Mouse (Mus musculus): ENCODE measurements at regions not wholly inside any gene's neighbourhood (a gene's known extent, or its start where the extent isn't known, plus 50 kb on each side); places are given as distances from the start of the nearest gene placed in this dataset.

DNA sequence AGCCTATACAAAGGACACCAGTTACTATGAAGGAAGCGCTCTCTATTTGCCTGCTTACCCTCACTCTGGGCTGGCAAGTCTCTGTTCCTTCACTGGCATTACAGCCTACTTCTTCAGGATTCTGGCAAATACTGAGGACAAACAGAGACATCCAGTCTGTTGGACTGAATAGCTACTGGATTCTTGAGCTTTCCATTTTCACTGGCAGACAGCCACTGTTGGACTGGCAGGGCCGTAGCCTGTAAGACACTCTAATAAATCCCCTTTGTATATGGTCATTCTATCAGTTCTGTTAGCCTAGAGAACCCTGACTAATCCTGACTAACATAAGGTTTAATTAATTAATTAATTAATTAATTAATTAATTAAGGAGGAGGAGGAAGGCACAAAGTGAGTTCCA, 72.4 kb upstream of the Dhrs4 start:
- DNase-seq (ENCODE audit: extremely low spot score), result no peak

Measured in embryo, embryonic 9.5 days (tissue).